ENCODE assay signal across 8 mouse cellular contexts in the genomic region with DNA sequence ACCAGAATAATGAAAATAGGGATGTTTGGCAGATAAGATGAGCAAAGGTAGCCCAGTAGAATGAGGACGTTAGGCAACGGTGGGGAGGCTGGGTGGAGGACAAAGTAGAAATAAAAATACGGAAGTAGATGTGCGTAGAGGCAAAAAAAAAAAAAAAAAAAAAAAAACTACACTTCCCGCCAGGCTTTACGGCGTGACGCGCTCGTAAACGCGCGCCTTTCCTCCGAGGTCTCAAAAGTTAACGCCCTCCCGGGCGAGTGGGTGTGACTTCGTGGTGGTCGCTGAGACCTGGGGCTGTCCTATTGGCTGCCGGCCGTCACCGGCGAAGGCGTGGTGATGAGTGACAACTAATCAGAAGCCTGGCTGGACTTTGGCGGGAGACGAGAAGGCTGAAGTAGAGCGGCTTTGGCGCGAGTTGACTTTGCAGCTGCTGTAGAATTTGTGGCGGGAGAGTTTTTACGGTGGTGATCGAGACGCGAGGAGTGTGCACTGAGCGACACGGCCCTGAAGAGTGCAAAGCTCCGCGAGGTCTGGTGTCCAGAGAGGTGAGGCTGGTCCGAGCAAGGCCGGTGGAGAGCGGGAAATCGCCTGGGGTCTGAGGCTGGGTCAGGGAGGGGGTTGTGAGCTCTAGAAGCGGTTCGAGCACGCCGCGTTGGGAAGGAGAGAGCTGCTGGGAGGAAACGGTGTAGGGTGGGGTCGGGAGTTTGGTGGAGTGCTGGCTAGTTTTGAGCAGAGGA. TPM values are rescaled to one million over a fixed set of nuclear protein-coding genes. Genes with fewer than 3 reads are reported as not detected.
A peak's percentile ranks its signal among the peaks of the same experiment; 100 is the strongest.
DNase-seq lines count a peak whose midpoint lies in the region; ATAC-seq and TF ChIP-seq lines count a peak whose summit lies in the region.

A gene (plus strand): TSS at position 365 of the 737 bp plus-strand sequence.

- peak; percentile 82 to 88 for DNase-seq in CD8-positive naive resting alpha-beta T cell, adult 2 months (ENCODE audit: low read depth in 2 of 2, low spot score in 2 of 2)
- DNase-seq in c-Kit-positive CD71-negative TER-119-negative erythroid progenitor cells, embryonic 14.5 days (ENCODE audit: low read depth), result peak; percentile 100
- DNase-seq in forebrain, embryonic 10.5 days (ENCODE audit: extremely low spot score, low spot score), result peak; percentile 98
- peak; percentile 98 to 99 for DNase-seq in kidney, postnatal 25 days
- peak; percentile 99 to 100 (median 99) for DNase-seq in liver, embryonic 14.5 days (ENCODE audit: low read depth in 3 of 3, low spot score in 3 of 3)
- DNase-seq in neural tube, embryonic 11.5 days (ENCODE audit: low spot score), result peak; percentile 98
- peak; percentile 99 for DNase-seq in stomach, postnatal 0 days (ENCODE audit: low spot score)

- no peaks in the 10 kb centered on the region for H3K9me3 ChIP-seq in forebrain, embryonic 10.5 days
- H3K9me3 ChIP-seq in heart, embryonic 15.5 days (replicated peaks), result no peaks in the 10 kb centered on the region
- no peaks in the 10 kb centered on the region for H3K9me3 ChIP-seq in liver, embryonic 14.5 days (ENCODE audit: control insufficient read depth, low read length)
- H3K9me3 ChIP-seq in neural tube, embryonic 11.5 days (ENCODE audit: control insufficient read depth, low read length), result no peaks in the 10 kb centered on the region
- no peaks in the 10 kb centered on the region for H3K9me3 ChIP-seq in stomach, postnatal 0 days (ENCODE audit: control insufficient read depth, low read length)

- ATAC-seq in heart, embryonic 15.5 days (replicated peaks; ENCODE audit: insufficient number of reproducible peaks, insufficient read depth, low FRiP score, low read depth), result peak; percentile 97
- peak; percentile 85 for ATAC-seq in liver, embryonic 14.5 days (ENCODE audit: insufficient read depth)
- ATAC-seq in neural tube, embryonic 11.5 days (ENCODE audit: insufficient read depth, low FRiP score, low TSS enrichment), result peak; percentile 96
- peak; percentile 90 for ATAC-seq in stomach, postnatal 0 days (ENCODE audit: low FRiP score, low TSS enrichment)

- H3K9ac ChIP-seq in heart, embryonic 15.5 days, result peak within 1 kb of the TSS; percentile 53
- peak within 1 kb of the TSS; percentile 68 for H3K9ac ChIP-seq in liver, embryonic 14.5 days (replicated peaks)
- peak within 1 kb of the TSS; percentile 52 for H3K9ac ChIP-seq in neural tube, embryonic 11.5 days (ENCODE audit: low read length)
- peak within 1 kb of the TSS; percentile 59 for H3K9ac ChIP-seq in stomach, postnatal 0 days (ENCODE audit: low read length)

- WGBS in forebrain, embryonic 10.5 days, result under 1% methylated on average over 49 of the region's 49 CpGs
- WGBS in heart, embryonic 15.5 days, result under 1% methylated on average over 49 of the region's 49 CpGs
- under 1% methylated on average over 49 of the region's 49 CpGs for WGBS in liver, embryonic 14.5 days (ENCODE audit: insufficient replicate concordance)
- WGBS in neural tube, embryonic 11.5 days, result under 1% methylated on average over 49 of the region's 49 CpGs
- under 1% methylated on average over 49 of the region's 49 CpGs for WGBS in stomach, postnatal 0 days

- peaks cover 57% of the 10 kb centered on the region for H3K36me3 ChIP-seq in forebrain, embryonic 10.5 days (replicated peaks)
- peaks cover 5% of the 10 kb centered on the region; the same call in 1 of the 2 replicates for H3K36me3 ChIP-seq in heart, embryonic 15.5 days
- H3K36me3 ChIP-seq in liver, embryonic 14.5 days (replicated peaks; ENCODE audit: control insufficient read depth, insufficient read depth, low read depth), result peaks cover 40% of the 10 kb centered on the region
- peaks cover 3% of the 10 kb centered on the region; the same call in 1 of the 2 replicates for H3K36me3 ChIP-seq in neural tube, embryonic 11.5 days (ENCODE audit: control insufficient read depth, insufficient read depth, low read length)
- no peaks in the 10 kb centered on the region for H3K36me3 ChIP-seq in stomach, postnatal 0 days (ENCODE audit: control insufficient read depth, insufficient read depth, low read length)

- H3K4me3 ChIP-seq in forebrain, embryonic 10.5 days, result peak within 1 kb of the TSS; percentile 69
- peak within 1 kb of the TSS; percentile 66 for H3K4me3 ChIP-seq in heart, embryonic 15.5 days
- H3K4me3 ChIP-seq in liver, embryonic 14.5 days (ENCODE audit: insufficient read depth in 1 of 2, low read depth in 2 of 2, low read length in 2 of 2), result peak within 1 kb of the TSS; percentile 60 to 88
- peak within 1 kb of the TSS; percentile 45 for H3K4me3 ChIP-seq in neural tube, embryonic 11.5 days (ENCODE audit: low read depth, low read length)
- H3K4me3 ChIP-seq in stomach, postnatal 0 days (ENCODE audit: low read depth, low read length), result peak within 1 kb of the TSS; percentile 51

- no peak for TF ChIP-seq CTCF in liver, embryonic 14.5 days (IDR thresholded peaks at IDR 0.05; ENCODE audit: low read depth)
- TF ChIP-seq CTCF in stomach, postnatal 0 days (IDR thresholded peaks at IDR 0.05; ENCODE audit: low read depth), result no peak

- no peak; the same call in 1 of the 2 replicates for TF ChIP-seq EP300 in liver, embryonic 14.5 days (IDR thresholded peaks at IDR 0.05; ENCODE audit: low read depth)
- no peak for TF ChIP-seq EP300 in stomach, postnatal 0 days (optimal IDR thresholded peaks at IDR 0.05)

- H3K4me1 ChIP-seq in forebrain, embryonic 10.5 days, result peaks cover 59% of the 10 kb centered on the region
- H3K4me1 ChIP-seq in heart, embryonic 15.5 days (replicated peaks), result peaks cover 54% of the 10 kb centered on the region
- H3K4me1 ChIP-seq in liver, embryonic 14.5 days (replicated peaks; ENCODE audit: control insufficient read depth in 2 of 2, insufficient read depth in 2 of 2, low read length in 1 of 2), result peaks cover 68 to 76% of the 10 kb centered on the region in 2 experiments
- H3K4me1 ChIP-seq in neural tube, embryonic 11.5 days (ENCODE audit: control insufficient read depth, insufficient read depth, low read length), result peaks cover 9% of the 10 kb centered on the region
- H3K4me1 ChIP-seq in stomach, postnatal 0 days (replicated peaks; ENCODE audit: control insufficient read depth, insufficient read depth), result no peaks in the 10 kb centered on the region

- H3K4me2 ChIP-seq in heart, embryonic 15.5 days, result peak within 1 kb of the TSS; percentile 98
- peak within 1 kb of the TSS; percentile 89 for H3K4me2 ChIP-seq in liver, embryonic 14.5 days (ENCODE audit: low read depth)
- peak within 1 kb of the TSS; percentile 72 for H3K4me2 ChIP-seq in neural tube, embryonic 11.5 days (ENCODE audit: low read depth)
- H3K4me2 ChIP-seq in stomach, postnatal 0 days (replicated peaks; ENCODE audit: low read depth), result peak within 1 kb of the TSS; percentile 95

- H3K27ac ChIP-seq in forebrain, embryonic 10.5 days, result peak within 1 kb of the TSS; percentile 88
- peak within 1 kb of the TSS; percentile 45 for H3K27ac ChIP-seq in heart, embryonic 15.5 days
- peak within 1 kb of the TSS; percentile 84 for H3K27ac ChIP-seq in liver, embryonic 14.5 days
- H3K27ac ChIP-seq in neural tube, embryonic 11.5 days (ENCODE audit: low read depth, low read length), result no peak within 1 kb of the TSS
- H3K27ac ChIP-seq in stomach, postnatal 0 days (replicated peaks), result peak within 1 kb of the TSS; percentile 56; the same call in 1 of the 2 replicates

- H3K27me3 ChIP-seq in forebrain, embryonic 10.5 days (ENCODE audit: poor library complexity, severe bottlenecking), result no peaks in the 10 kb centered on the region
- no peaks in the 10 kb centered on the region for H3K27me3 ChIP-seq in heart, embryonic 15.5 days
- no peaks in the 10 kb centered on the region for H3K27me3 ChIP-seq in liver, embryonic 14.5 days (ENCODE audit: control insufficient read depth, insufficient read depth, low read length)
- no peaks in the 10 kb centered on the region for H3K27me3 ChIP-seq in neural tube, embryonic 11.5 days (ENCODE audit: control insufficient read depth, insufficient read depth, low read length)
- no peaks in the 10 kb centered on the region for H3K27me3 ChIP-seq in stomach, postnatal 0 days (ENCODE audit: control insufficient read depth, insufficient read depth, low read length)

RNA-seq across cellular contexts. Expression of the gene that starts here (rescaled TPM):
- polyA plus RNA-seq in forebrain, embryonic 10.5 days (2016; fragmentation: Nextera tagmentation; extraction: Ambion mirVana), result 68.7 and 75.8 TPM in 2 replicates
- 14.2 and 20.4 TPM in 2 replicates for polyA plus RNA-seq in heart, embryonic 15.5 days (2015; fragmentation: Nextera tagmentation; extraction: Ambion mirVana)
- polyA plus RNA-seq in liver, embryonic 14.5 days (2012; rRNA removed), result 16.9 and 28.6 TPM in 2 replicates
- 64.1 and 71.0 TPM in 2 replicates for polyA plus RNA-seq in liver, embryonic 14.5 days (2014; fragmentation: Nextera tagmentation; extraction: Ambion mirVana)
- polyA plus RNA-seq in neural tube, embryonic 11.5 days (2014; fragmentation: Nextera tagmentation; extraction: Ambion mirVana), result 41.6 and 44.4 TPM in 2 replicates
- polyA plus RNA-seq in stomach, postnatal 0 days (2015; fragmentation: Nextera tagmentation; extraction: Ambion mirVana), result 6.6 and 7.0 TPM in 2 replicates
